Mouse (Mus musculus): ENCODE results near the gene Fank1.

Gene Fank1

DNA sequence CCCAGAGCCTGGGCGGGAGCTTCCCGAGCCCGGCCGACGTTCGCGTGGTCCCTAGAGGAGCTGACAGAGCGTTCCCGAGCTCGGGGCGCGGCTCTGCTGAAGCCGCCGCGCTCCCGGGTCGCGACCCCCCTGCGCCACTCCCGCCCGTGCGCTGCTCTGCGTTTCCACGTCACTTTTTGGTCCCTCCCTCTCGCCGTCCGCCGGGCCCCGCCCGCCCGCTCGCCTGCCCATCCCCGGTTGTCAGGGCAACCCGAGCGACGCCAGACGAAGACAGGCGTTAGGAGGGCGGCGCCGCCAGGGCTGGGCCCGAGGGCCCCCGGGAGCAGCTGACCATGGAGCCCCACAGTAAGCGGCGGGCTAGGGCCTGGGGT lies at the start of gene Fank1:
TSS of gene Fank1 (plus strand) at position 236 of the 371 bp plus-strand sequence.
- DNase-seq (ENCODE audit: low spot score), result peak; percentile 89

DNA sequence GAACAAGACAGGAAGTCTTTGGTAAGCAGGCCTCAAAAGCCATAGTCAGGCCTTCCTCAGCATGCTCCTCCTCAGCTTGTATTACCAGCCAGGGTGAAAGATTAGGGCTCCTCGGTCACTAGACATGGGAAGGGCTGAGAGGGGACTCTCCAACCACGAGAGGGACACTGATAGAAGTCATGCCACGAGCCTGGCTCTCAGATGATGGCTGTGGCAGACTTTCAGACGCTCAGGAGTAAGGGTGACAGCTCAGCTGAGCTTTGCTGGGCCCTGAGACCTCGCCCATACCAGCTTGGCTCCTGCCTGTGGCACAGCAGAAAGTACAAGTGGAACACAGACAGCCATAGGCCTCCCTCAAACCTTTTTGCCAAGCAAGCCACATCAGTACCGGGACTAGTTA lies 49.6 kb upstream of the Fank1 start:
- DNase-seq (ENCODE audit: low spot score), result no peak

DNA sequence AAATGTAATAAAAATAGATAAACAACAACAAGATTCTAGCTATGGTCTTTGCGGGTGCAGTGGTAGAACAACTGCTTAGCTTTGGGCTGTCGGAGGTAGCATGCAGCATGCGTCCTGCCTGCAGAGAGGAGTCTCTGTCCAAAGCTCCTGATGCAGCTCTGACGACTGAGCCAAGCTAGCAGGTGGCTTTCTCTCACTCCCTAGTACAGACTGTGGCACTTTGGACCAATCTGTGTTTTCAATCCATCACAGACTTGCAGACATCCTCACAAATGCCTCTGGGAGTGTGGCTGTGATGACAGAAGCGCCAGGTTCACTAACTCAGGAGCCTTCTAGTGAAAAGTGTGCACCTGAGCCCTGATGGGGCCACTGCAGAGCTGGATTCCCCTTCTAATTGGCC lies 47.3 kb upstream of the Fank1 start:
- DNase-seq (ENCODE audit: low spot score), result no peak

DNA sequence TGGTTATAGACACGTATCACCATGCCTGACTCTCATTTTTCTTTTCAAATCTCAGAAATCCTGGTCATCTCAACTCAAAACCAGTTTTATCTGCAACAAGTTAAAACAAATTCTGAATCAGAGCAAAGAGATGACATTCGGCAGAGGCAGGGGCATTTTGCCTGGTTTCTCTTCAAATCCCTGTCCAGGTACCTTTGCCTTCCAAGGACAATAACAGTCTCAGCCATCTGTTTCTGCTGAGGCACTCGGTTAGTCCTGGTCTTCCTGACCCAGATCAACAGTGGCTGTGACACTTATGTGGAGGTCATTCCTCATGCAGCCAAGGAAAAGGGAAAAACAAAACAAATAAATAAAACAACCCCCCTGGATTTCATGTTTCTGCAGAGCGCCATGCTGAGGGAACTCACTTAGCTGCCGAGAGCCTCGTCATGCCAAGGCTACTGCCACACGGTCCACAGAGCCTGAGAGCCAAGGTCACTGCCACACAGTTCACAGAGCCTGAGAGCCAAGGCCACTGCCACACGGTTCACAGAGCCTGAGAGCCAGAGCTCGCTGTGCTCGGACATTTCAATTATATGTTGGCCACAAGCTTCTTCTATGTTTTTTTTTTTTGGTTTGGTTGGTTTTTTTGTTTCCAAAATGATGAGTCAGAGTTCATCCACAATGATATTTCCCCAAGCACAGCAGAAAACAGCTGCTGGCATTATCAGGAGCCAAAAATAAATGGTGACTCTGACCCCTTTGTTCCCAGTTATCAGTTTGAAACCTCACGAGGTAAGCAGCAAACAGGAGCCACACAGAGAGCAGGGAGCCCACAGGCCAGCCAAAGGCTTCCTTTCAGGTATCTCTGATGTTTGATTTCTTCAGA lies 46.1 kb upstream of the Fank1 start:
- DNase-seq (ENCODE audit: low spot score), result no peak

DNA sequence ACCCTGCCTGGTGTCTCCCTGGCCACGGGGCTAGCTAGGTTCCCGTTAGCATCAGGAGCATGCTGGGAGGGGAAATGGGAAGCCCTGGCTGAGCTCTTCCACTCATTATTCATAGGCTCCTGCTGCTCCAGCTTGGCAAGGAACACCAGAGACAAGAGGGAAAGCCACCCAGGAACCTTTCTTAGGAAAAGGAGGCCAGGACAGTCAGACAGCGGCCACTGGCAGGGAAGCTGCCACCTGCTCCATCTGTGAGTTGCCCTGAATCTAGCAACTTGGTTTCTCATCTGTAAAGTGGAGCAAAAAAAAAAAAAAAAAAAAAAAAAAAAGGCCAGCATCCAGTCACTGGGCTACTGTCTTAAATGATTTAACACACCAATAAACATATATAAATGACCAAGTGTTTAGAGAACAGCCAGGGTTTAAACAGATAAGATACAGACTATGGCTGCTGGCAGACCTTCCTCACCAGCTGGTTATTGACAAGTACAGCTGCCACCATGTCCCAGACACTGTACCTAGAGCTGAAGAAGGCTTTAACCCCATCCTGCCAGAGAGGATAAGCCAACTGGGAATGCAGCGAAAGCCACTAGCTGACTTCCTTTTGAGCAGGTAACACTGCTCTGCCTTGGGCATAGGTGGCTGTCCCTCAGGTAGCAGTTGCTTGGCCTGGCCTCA lies 44.6 kb upstream of the Fank1 start:
- DNase-seq (ENCODE audit: low spot score), result no peak

DNA sequence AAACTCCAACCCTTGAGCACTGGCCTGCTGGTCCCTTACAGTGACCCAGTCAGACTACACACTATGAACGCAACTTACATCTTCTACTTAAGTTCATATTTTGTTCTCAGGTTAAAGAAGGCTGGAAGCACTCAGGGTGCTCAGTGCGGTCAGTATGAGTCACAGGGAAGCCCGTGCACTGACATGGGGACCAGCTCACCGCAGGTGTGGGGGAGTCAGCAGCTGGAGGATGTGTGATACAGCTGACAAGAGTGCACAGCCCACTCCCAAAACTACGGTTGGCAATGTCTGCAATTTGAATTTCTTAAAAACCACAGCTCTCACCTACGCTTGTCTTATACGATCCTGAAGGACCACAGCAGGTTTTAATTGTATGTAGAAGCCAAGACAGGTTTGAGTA lies 36.1 kb upstream of the Fank1 start:
- no peak for DNase-seq (ENCODE audit: low spot score)

DNA sequence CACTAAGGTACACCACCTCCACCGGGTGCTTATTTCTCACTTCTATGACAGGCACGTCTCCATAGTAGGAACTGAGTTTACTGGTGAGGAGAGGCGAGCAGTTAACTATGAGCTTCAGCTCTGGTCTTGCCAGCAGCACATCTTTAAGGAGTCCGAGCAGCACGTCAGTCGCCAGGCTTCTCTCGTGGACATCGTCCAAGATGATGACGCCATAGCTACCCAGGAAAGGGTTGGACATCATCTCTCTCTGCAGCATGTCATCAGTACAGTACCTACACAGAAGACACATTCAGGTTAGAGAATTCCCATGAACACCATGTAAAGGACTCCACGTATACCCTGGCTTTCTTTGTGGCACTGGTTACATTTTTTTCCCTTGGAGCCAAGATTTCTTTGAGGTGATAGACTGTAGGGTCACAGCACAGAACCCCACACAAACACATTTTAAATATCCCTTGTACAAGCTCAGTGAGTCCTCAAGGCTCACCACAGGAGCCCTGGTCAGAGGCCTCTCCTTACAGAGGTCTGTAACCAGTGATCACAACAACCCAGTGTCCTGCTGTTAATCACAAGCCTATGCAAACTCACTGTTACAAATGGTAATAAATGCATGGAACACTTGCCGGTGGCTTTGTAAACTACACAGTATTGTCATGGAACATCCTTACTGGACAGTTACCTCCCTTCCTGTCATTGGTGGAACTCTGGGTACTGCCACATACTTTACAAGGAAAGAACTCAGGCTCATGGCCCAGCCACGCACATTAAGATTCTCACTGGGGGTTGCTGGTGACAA lies 33.9 kb upstream of the Fank1 start:
- no peak for DNase-seq (ENCODE audit: low spot score)

DNA sequence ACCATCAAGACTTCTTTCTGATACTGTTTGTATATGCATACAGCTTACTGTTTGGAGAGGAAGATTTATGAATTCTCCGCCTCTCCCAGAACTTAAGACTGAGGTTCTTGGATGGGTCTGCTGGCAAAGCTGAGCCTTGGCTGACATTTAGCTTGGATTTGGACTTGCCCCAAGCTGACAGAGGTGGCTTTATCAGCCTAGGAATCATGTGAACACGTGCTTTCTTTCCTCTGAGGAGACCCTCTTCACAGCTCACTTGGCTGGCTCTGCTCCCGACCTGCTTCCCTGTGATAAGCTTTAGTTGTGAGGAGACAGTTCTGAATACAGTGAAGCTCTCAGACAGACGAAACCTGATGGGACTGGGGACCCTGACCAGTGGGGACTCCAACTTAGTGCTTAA lies 33.0 kb upstream of the Fank1 start:
- no peak for DNase-seq (ENCODE audit: low spot score)

DNA sequence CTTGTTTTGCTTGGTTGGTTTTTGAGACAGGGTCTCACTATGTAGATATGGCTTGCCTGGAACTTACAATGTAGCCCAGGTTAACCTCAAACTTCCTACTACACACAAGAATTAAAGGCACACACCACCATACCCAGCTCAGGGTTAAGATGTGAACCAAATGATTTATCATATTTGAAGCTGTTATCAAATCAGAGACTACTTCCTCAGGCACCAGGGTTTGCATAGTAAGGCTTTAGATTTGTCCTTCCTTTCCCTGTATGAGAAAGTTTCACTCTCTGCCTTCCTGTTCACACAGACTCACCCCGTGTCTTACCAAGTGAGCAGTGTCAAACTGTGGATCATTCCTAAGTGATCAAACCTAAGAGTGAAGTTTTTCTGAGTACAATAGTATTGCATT lies 32.5 kb upstream of the Fank1 start:
- no peak for DNase-seq (ENCODE audit: low spot score)

DNA sequence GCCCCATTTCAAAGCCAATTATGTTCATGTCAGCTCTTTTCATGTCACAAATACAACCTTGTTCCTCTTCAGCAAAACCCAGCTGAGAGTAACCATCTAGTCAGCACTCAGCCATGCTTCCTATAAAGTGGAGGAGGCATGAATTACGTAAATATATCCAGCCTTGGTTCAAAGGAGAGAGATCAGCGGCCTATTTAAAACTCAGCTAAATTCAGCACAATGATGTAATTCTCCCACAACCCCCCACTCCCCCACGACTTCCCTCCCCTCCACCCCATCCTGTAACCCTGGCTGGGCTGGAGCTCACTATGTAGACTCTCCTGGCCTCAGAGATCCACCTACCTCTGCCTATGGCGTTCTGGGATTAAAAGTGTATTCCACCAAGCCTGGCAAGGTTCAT lies 32.0 kb upstream of the Fank1 start:
- no peak for DNase-seq (ENCODE audit: low spot score)

DNA sequence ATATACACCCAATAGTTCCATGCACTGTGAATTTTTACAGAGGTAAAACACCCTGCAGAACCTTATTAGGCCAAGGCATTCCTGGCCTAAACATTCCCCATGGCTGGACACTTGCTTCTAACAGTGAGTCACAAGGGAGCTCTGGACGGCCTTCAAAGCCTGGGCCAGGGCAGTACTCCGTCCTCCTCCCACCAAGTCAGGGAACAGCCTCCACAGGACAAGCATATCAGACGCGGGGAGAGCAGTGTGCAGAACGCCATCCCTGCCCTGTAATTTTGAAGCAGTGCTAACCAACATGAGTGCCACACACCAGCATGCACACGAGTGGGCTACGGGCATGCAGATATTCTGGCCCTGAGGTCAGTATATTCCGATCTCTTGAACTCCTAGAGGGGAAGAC lies 29.3 kb upstream of the Fank1 start:
- DNase-seq (ENCODE audit: low spot score), result no peak

DNA sequence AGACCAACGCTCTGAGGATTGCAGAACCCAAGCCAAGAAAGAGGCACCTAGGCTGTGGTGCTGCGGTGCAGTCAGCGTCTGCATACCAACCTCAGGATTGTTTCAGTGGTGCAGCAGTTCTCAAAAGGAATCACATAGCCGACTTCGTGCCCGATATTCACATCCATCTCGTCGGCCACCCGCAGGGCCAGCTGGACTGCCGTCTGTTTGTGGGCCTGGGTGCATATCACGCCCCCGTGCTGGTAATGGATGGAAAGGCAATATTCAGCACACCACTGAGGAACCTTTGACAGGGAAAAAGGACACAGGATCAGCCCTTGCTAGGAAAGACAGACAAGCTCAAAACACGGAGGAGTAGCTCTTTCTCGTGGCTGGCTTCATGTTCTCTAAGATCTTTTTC lies 27.9 kb upstream of the Fank1 start:
- no peak for DNase-seq (ENCODE audit: low spot score)

DNA sequence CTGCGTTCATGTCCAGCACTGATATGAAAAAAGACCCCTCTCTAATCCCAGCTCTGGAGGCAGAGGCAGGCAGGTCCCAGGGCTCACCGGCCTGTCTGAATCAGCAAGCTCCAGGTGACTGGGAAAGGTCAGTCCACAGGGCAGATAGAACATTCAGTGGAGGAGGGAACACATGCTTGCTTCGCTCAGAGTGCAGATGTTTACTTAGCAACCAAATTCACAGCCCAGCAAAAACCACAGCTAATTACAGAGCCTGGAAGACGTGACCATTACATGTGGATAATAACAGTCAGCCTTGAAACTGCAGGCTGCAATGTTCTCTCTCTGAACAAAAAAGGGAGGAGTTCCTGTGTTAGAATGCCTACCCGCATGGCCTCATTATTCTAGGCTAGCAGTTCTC lies 26.0 kb upstream of the Fank1 start:
- no peak for DNase-seq (ENCODE audit: low spot score)

DNA sequence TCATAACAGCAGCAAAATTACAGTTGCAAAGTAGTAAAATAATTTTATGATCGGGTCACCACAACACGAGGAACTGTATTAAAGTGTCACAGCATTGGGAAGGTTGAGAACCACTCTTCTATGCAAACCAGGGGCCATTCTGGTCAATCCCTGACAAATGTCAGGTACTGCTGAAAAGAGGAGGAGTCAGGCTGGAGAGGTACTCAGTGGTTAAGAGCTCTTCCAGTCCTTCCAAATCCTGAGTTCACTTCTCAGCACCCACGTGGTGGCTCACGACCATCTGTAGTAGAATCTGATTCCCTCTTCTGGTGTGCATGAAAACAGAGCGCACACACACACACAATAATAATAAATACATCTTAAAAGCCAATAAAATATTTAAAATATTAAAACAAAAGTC lies 25.5 kb upstream of the Fank1 start:
- DNase-seq (ENCODE audit: low spot score), result no peak

DNA sequence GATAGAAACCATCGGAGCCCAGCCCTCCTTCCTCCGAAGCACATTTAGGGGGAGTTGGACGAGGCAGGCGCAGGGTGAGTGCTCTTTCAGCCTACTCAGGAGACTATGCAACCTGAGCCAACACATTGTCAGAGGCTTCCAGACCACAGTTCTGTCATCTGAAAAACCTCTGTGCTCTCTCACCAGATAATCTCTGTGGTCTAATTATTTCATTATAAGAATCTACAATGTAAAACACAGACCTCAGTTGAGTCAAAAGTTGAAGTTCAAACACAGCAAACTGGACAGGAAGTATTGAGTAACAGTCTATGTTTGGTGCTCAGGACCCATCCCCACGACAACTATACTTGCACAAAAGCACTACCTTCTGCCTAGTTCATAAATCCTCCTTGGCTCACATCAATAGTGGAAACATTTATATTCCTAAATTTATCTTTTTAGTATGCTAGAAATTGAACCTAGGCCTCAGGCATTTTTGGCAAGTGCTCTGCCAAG lies 18.7 kb upstream of the Fank1 start:
- DNase-seq (ENCODE audit: low spot score), result no peak

DNA sequence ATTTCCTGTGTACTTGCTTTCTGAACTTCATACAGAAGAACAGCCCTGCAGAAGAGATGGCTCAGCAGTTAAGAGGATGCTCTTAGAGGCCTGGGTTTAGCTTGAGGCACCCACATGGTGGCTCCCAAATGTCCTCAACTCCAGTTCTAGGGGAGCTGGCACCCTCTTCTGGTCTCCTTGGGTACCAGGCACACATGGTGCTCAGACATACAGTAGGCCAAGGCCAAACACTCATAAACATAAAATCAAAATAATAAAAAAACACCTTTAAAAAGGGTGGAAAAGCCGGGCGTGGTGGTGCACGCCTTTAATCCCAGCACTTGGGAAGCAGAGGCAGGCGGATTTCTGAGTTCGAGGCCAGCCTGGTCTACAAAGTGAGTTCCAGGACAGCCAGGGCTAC lies 17.9 kb upstream of the Fank1 start:
- no peak for DNase-seq (ENCODE audit: low spot score)

DNA sequence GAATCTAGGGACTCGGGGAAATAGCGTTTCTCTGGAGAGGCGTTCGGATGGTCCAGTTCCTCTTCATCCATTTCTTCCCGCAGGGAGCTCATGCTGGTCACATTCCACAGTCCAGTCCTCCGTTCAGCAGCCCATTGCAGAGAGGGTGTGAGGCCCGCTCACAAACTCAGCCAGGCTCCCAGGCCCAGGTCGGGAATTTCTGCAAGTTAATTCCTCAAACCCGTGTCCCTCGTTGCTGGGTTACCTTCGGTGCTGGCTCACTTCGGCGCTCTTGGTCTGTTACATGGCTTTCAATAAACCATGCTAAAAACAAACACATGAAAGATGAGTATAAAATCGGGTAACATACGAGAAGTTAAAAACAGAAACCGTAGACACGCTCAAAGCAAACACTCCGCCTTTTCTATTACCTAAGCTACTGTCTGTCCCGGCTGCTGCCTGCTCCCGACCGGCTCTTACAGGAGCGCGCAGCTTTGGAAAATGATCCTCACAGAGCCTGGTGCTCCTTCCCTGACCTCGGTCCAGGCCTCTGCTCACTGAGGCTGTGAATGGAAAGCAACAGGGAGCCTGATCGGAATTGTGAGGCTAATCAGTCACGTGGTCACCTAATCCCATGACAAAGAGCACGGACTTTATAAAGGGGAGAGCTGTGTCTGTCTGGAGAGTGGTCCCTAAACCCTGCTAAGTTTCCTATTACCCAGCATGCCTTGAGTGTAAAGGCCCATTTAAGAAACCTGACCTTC lies 16.9 kb upstream of the Fank1 start:
- peak; percentile 94 for DNase-seq (ENCODE audit: low spot score)

DNA sequence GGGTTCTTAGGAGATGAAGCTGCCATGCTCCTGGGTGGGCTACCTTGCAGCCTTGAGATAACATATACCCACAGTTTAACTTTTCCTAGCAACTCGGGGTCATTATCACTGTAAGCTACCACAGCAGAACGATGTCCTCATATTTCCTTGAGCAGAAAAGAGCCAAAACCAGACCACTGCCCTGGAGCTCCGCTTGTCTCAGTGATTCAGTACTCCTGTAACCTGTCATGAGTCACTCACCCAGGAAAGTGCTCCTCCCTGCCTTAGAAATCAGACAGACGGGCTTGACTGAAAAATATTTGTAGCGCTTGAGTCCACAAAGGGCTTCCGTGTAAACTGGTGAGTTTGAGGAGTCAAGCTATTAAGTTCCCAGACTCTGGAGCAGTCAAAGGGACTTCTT lies 14.0 kb upstream of the Fank1 start:
- DNase-seq (ENCODE audit: low spot score), result no peak

DNA sequence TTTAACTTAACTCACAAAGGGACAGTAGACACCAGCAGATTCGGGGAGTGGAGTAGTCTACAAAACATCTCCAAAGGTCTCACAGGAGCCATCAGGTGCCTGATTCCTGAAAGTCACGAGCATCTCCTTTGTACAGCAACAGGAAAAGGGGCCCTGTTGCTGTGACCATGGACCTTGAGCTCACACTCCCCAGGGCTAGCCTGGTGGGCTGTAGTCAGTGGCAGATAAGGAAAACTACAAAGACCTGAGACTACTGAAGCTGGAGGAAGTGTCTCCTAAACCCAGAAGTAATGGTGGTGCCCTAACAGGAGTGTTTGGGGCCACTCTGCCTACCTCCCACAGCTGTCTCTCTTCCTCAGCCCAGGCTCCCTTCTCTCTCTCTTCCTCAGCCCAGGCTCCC lies 12.2 kb upstream of the Fank1 start:
- DNase-seq (ENCODE audit: low spot score), result no peak

DNA sequence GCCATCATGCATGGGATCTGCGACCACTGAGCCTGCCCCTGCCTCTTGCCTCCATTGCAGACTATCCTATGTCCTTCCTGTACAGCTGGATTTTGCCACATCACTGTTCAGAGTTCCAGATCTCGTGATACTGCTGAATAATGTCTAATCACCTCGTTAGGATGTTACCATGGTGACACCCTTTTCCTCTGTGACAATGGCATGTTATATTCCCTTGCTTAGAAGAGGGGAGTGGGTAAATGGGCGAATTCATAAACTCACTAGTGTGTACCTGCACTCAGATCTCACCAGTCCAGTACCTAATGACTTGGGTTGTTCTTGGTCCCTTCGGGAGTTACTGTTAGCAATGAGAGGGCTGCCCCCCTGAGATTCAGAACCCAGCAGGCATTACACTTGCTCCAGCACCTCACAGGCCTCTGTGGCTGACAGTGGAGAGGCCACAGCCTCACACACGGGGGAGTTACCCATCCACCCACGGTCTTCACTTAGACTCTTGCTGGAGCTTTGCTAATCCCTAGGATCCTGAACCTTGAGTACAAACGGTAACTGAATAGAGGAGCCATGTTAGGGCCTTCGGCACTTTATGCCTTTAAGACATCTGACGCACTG lies 11.3 kb upstream of the Fank1 start:
- DNase-seq (ENCODE audit: low spot score), result no peak

DNA sequence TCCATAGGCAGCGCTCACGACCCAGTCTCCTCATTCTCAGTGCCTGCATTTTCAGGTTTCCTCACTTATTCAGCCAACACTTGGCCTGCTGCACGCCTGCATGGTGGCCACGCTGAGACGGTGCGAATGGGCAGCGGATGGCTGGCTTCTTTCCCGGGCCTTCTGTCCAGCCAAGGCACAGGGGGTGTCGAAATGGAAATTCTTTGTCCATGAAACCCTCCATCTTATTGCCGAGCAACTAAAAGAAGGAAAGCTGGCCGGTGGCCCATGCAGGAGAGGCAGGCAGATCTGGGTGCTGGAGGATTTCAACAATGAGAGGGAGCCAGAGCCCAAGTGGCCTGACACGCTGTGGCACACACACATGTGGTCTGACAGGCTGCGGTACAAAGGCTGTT lies 10.8 kb upstream of the Fank1 start:
- DNase-seq (ENCODE audit: low spot score), result no peak

DNA sequence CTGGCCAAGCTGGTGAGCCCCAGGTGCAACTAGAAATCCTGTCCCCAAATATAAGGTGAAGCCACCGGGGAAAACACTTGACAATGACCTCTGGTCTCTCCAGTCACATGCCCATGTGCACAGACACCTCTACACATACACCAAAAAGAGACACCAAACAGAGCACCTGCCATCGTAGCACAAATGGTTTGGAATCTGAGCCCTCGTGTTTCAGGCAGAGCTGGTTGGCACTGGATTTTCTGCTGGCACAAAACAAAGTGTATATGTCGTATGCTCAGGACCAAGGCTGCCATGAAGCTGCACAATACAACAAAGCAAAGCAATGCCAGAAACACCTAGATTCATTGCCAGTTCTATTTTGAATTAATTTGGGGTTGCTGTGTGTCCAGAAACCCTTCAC lies 8.6 kb upstream of the Fank1 start:
- no peak for DNase-seq (ENCODE audit: low spot score)

Measured in embryo, embryonic 10.5 days (tissue).